Mouse (Mus musculus): ENCODE results near the gene Xntrpc. TPM values are rescaled to one million over a fixed set of nuclear protein-coding genes. Genes with fewer than 3 reads are reported as not detected.
"Not testable (repeated sequence)": the region's sequence is repeated elsewhere in the genome, so short reads cannot be mapped to it uniquely, and the experiment has no call there.

The Xntrpc gene
- polyA plus RNA-seq, 1 experiment from 2014 or later, result 0.95 TPM

GRCm38 (mm10) chr7:102025187-102026119, 40.1 kb upstream of the Xntrpc start:
- ATAC-seq (replicated peaks; ENCODE audit: extremely low read depth, insufficient read depth, low FRiP score), result no peak
- no peak overlapping the region for H3K9ac ChIP-seq (ENCODE audit: low read length)
- no peaks in the 10 kb centered on the region for H3K4me1 ChIP-seq (ENCODE audit: control insufficient read depth, insufficient read depth, low read length)
- peaks cover 40% of the 10 kb centered on the region for H3K36me3 ChIP-seq (ENCODE audit: control insufficient read depth, insufficient read depth)
- no peak overlapping the region for H3K27ac ChIP-seq (ENCODE audit: low read length)
- no peaks in the 10 kb centered on the region for H3K9me3 ChIP-seq (replicated peaks; ENCODE audit: control insufficient read depth, low read length)
- no peak overlapping the region for H3K4me3 ChIP-seq (ENCODE audit: low read length)
- H3K4me2 ChIP-seq (ENCODE audit: low read depth, low read length), result no peak overlapping the region
- H3K27me3 ChIP-seq (ENCODE audit: control insufficient read depth, insufficient read depth, low read length), result no peaks in the 10 kb centered on the region
- WGBS, result 90% methylated on average over 2 of the region's 2 CpGs

GRCm38 (mm10) chr7:102034904-102035303, 30.6 kb upstream of the Xntrpc start:
- ATAC-seq (replicated peaks; ENCODE audit: extremely low read depth, insufficient read depth, low FRiP score), result no peak
- H3K27me3 ChIP-seq (ENCODE audit: control insufficient read depth, insufficient read depth, low read length), result no peaks in the 10 kb centered on the region
- no peak overlapping the region for H3K4me3 ChIP-seq (ENCODE audit: low read length)
- H3K4me1 ChIP-seq (ENCODE audit: control insufficient read depth, insufficient read depth, low read length), result no peaks in the 10 kb centered on the region
- H3K9me3 ChIP-seq (replicated peaks; ENCODE audit: control insufficient read depth, low read length), result no peaks in the 10 kb centered on the region
- H3K36me3 ChIP-seq (ENCODE audit: control insufficient read depth, insufficient read depth), result peaks cover 35% of the 10 kb centered on the region
- H3K4me2 ChIP-seq (ENCODE audit: low read depth, low read length), result no peak overlapping the region
- H3K27ac ChIP-seq (ENCODE audit: low read length), result no peak overlapping the region
- WGBS, result 97% methylated on average over 1 of the region's 1 CpGs
- no peak overlapping the region for H3K9ac ChIP-seq (ENCODE audit: low read length)

DNA sequence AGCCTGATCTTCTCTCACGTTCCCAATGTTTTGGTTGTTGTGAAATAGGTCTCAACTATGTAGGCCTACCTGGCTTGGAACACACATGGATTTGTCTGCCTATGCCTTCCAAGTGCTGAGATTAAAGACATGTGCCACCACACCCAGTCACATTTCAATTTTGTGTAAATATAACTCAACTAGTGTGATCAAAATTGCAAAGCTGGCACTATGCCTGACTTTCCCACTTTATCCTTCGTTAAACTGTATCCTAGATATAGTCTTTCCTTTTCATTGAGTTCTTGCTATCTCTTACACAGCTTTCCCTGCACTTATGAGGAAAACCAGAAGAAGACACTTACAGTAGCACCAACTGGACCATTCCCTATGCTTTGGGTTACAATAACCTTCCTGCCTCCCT, 30.0 kb upstream of the Xntrpc start:
- 75% methylated on average over 2 of the region's 2 CpGs for WGBS
- peaks cover 33% of the 10 kb centered on the region for H3K36me3 ChIP-seq (ENCODE audit: control insufficient read depth, insufficient read depth)
- ATAC-seq (replicated peaks; ENCODE audit: extremely low read depth, insufficient read depth, low FRiP score), result no peak

DNA sequence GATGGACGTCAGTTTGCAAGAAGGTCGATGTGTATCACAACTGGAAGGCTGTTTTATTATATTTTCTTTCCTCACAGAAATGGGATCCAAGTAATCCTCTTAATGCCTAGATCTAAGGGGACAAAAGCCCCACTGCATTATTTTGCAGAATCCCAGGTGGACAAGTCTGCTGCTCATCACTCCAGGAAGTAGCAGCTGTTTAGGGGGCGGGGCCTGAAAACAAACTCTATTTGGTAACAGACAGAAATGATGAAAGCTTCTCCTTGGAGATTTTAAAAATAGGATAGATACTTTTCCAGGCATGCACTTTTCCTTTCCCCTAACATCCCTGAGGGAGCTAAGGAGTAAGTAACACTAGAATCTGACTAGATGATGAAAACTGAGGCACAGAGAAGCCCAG, 28.2 kb upstream of the Xntrpc start:
- peaks cover 39% of the 10 kb centered on the region for H3K36me3 ChIP-seq (ENCODE audit: control insufficient read depth, insufficient read depth)
- ATAC-seq (replicated peaks; ENCODE audit: extremely low read depth, insufficient read depth, low FRiP score), result no peak
- H3K9me3 ChIP-seq (replicated peaks; ENCODE audit: control insufficient read depth, low read length), result no peaks in the 10 kb centered on the region

More for the DNA sequence above, 30.0 kb upstream of the Xntrpc start:
- Histone ChIP-seq H3K27me3 (ENCODE audit: control insufficient read depth, insufficient read depth, low read length) (no peaks in the 10 kb centered on the region), H3K4me1 (ENCODE audit: control insufficient read depth, insufficient read depth, low read length) (no peaks in the 10 kb centered on the region), H3K27ac (ENCODE audit: low read length) (no peak overlapping the region), H3K9ac (ENCODE audit: low read length) (no peak overlapping the region), H3K4me3 (ENCODE audit: low read length) (no peak overlapping the region), H3K9me3 (replicated peaks; ENCODE audit: control insufficient read depth, low read length) (no peaks in the 10 kb centered on the region), H3K4me2 (ENCODE audit: low read depth, low read length) (no peak overlapping the region)

DNA sequence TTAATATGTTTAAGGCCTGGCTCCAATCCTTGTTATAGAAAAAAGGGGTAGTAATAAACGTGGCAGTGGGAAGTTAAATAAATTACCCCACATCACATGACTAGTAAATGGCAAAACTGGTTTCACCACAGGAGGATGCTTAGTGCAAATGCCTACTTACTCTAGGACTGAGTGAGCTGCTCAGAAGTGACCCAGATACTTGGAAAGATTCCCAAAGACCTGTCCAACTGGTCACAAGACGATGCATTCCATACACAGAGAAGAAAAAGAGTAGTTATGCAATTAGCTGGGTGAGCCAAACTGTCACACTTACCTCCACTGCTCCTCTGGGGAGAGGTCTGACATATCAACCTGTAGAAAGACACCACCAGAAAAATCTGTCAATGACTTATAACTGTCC, 23.2 kb upstream of the Xntrpc start:
- H3K9me3 ChIP-seq (replicated peaks; ENCODE audit: control insufficient read depth, low read length), result no peaks in the 10 kb centered on the region
- WGBS, result 54% methylated on average over 2 of the region's 2 CpGs
- H3K9ac ChIP-seq (ENCODE audit: low read length), result no peak overlapping the region
- H3K4me2 ChIP-seq (ENCODE audit: low read depth, low read length), result no peak overlapping the region
- no peak for ATAC-seq (replicated peaks; ENCODE audit: extremely low read depth, insufficient read depth, low FRiP score)
- no peaks in the 10 kb centered on the region for H3K4me1 ChIP-seq (ENCODE audit: control insufficient read depth, insufficient read depth, low read length)
- no peak overlapping the region for H3K27ac ChIP-seq (ENCODE audit: low read length)
- peaks cover 28% of the 10 kb centered on the region for H3K36me3 ChIP-seq (ENCODE audit: control insufficient read depth, insufficient read depth)
- no peak overlapping the region for H3K4me3 ChIP-seq (ENCODE audit: low read length)
- no peaks in the 10 kb centered on the region for H3K27me3 ChIP-seq (ENCODE audit: control insufficient read depth, insufficient read depth, low read length)

More for the DNA sequence above, 28.2 kb upstream of the Xntrpc start:
- Histone ChIP-seq H3K4me1 (ENCODE audit: control insufficient read depth, insufficient read depth, low read length) (no peaks in the 10 kb centered on the region), H3K4me3 (ENCODE audit: low read length) (no peak overlapping the region), H3K9ac (ENCODE audit: low read length) (no peak overlapping the region), H3K27me3 (ENCODE audit: control insufficient read depth, insufficient read depth, low read length) (no peaks in the 10 kb centered on the region), H3K4me2 (ENCODE audit: low read depth, low read length) (no peak overlapping the region), H3K27ac (ENCODE audit: low read length) (no peak overlapping the region)
- 91% methylated on average over 3 of the region's 3 CpGs for WGBS

GRCm38 (mm10) chr7:102048524-102048923, 17.0 kb upstream of the Xntrpc start:
- H3K4me2 ChIP-seq (ENCODE audit: low read depth, low read length); H3K36me3 ChIP-seq (ENCODE audit: control insufficient read depth, insufficient read depth); H3K4me1 ChIP-seq (ENCODE audit: control insufficient read depth, insufficient read depth, low read length); H3K4me3 ChIP-seq (ENCODE audit: low read length); ATAC-seq (replicated peaks; ENCODE audit: extremely low read depth, insufficient read depth, low FRiP score); H3K27ac ChIP-seq (ENCODE audit: low read length); H3K9ac ChIP-seq (ENCODE audit: low read length); H3K9me3 ChIP-seq (replicated peaks; ENCODE audit: control insufficient read depth, low read length); H3K27me3 ChIP-seq (ENCODE audit: control insufficient read depth, insufficient read depth, low read length): not testable (repeated sequence)

GRCm38 (mm10) chr7:102061353-102061752, 4.2 kb upstream of the Xntrpc start:
- no peak for ATAC-seq (replicated peaks; ENCODE audit: extremely low read depth, insufficient read depth, low FRiP score)
- no peaks in the 10 kb centered on the region for H3K9me3 ChIP-seq (replicated peaks; ENCODE audit: control insufficient read depth, low read length)
- peaks cover 2% of the 10 kb centered on the region; the same call in 1 of the 2 replicates for H3K36me3 ChIP-seq (ENCODE audit: control insufficient read depth, insufficient read depth)
- no peak overlapping the region for H3K27ac ChIP-seq (ENCODE audit: low read length)
- peaks cover 10% of the 10 kb centered on the region for H3K4me1 ChIP-seq (ENCODE audit: control insufficient read depth, insufficient read depth, low read length)
- no peaks in the 10 kb centered on the region for H3K27me3 ChIP-seq (ENCODE audit: control insufficient read depth, insufficient read depth, low read length)
- no peak overlapping the region for H3K9ac ChIP-seq (ENCODE audit: low read length)
- no peak overlapping the region for H3K4me2 ChIP-seq (ENCODE audit: low read depth, low read length)
- WGBS, result 73% methylated on average over 3 of the region's 3 CpGs
- no peak overlapping the region for H3K4me3 ChIP-seq (ENCODE audit: low read length)

DNA sequence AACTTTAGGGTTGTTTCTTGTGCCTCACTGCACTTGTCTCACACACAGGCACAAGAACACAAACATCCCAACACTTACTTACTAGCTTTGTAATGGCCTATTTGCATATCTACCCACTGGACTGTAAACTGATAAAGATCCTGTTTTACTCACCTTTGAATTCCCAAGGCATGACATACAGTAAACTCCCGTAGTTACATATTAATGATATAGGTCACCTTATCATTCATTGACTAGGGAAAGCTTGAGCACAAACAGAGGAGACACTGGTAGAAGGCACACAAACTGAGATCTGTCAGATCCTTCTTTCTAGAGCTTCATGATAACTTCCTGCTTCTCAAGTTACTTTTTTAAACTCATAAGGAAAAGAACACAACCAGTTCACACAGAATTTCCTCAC, 3.3 kb upstream of the Xntrpc start:
- Histone ChIP-seq H3K36me3 (ENCODE audit: control insufficient read depth, insufficient read depth) (peaks cover 2% of the 10 kb centered on the region; the same call in 1 of the 2 replicates), H3K27ac (ENCODE audit: low read length) (no peak overlapping the region), H3K9me3 (replicated peaks; ENCODE audit: control insufficient read depth, low read length) (no peaks in the 10 kb centered on the region), H3K4me2 (ENCODE audit: low read depth, low read length) (no peak overlapping the region), H3K4me3 (ENCODE audit: low read length) (no peak overlapping the region), H3K9ac (ENCODE audit: low read length) (no peak overlapping the region), H3K4me1 (ENCODE audit: control insufficient read depth, insufficient read depth, low read length) (peaks cover 12% of the 10 kb centered on the region), H3K27me3 (ENCODE audit: control insufficient read depth, insufficient read depth, low read length) (no peaks in the 10 kb centered on the region)
- no peak for ATAC-seq (replicated peaks; ENCODE audit: extremely low read depth, insufficient read depth, low FRiP score)
- 72% methylated on average over 1 of the region's 1 CpGs for WGBS

DNA sequence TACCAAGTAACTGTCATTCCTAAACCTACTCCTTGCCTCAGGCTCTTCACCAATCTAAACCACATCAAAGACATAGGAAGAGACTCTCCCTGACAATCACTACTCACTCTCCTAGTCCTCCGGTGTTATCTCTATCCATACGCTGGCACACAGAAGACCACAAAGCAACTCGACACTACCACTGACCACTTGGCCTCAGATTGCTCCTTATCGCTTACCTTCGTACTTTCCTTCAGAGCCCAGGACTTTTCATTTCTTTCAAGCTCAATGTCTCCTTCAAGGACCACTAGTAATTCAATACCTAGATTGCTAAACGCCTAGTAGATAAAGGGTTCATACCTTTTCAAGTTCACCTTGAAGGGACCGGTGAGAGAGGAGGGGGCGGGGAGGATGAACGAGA, 1.6 kb upstream of the Xntrpc start:
- Histone ChIP-seq H3K9ac (ENCODE audit: low read length) (peak overlapping the region; percentile 72; the same call in 1 of the 2 replicates), H3K4me1 (ENCODE audit: control insufficient read depth, insufficient read depth, low read length) (peaks cover 12% of the 10 kb centered on the region), H3K27ac (ENCODE audit: low read length) (no peak overlapping the region), H3K27me3 (ENCODE audit: control insufficient read depth, insufficient read depth, low read length) (no peaks in the 10 kb centered on the region), H3K4me3 (ENCODE audit: low read length) (peak overlapping the region; percentile 64), H3K36me3 (ENCODE audit: control insufficient read depth, insufficient read depth) (peaks cover 5% of the 10 kb centered on the region; the same call in 1 of the 2 replicates), H3K9me3 (replicated peaks; ENCODE audit: control insufficient read depth, low read length) (no peaks in the 10 kb centered on the region), H3K4me2 (ENCODE audit: low read depth, low read length) (peak overlapping the region; percentile 75)
- 47% methylated on average over 9 of the region's 9 CpGs for WGBS
- no peak for ATAC-seq (replicated peaks; ENCODE audit: extremely low read depth, insufficient read depth, low FRiP score)

Measured in heart, embryonic 16.5 days (tissue).